Mouse (Mus musculus) midbrain, postnatal 0 days (tissue): ENCODE results near the gene Dgkq. TPM values are rescaled to one million over a fixed set of nuclear protein-coding genes. Genes with fewer than 3 reads are reported as not detected.

ENCODE experiments used
- ATAC-seq: fragments of 200-750 bp; cut with Nextera tagmentation; 2 replicates; pipeline ENCODE4 v1.8.0; 2017; ENCODE audit warnings: moderate number of reproducible peaks, mild to moderate bottlenecking, moderate TSS enrichment, moderate library complexity; ENCODE audit not compliant: low FRiP score
- DNase-seq: peaks from one replicate; pipeline ENCODE4 v3.0.0-alpha.2; 2015; ENCODE audit warnings: low spot score
- H3K27ac ChIP-seq: fragments of 300-500 bp; sonication (generic); 2 replicates; pipeline ENCODE4 v1.5.1; 2014; ENCODE audit warnings: low read depth, mild to moderate bottlenecking, low read length, mixed read lengths
- H3K27me3 ChIP-seq: fragments of 300-500 bp; sonication (generic); 2 replicates; pipeline ENCODE4 v1.6.1; 2014; ENCODE audit warnings: low read length, control low read depth, mixed read lengths; ENCODE audit not compliant: insufficient read depth
- H3K36me3 ChIP-seq: fragments of 300-500 bp; sonication (generic); 2 replicates; pipeline ENCODE4 v1.6.1; 2014; ENCODE audit warnings: low read length, control low read depth, mixed read lengths; ENCODE audit not compliant: insufficient read depth
- H3K4me1 ChIP-seq: fragments of 300-500 bp; sonication (generic); 2 replicates; pipeline ENCODE4 v1.6.1; 2014; ENCODE audit warnings: mild to moderate bottlenecking, control low read depth, antibody characterized with exemption, low read length, mixed read lengths; ENCODE audit not compliant: insufficient read depth
- H3K4me2 ChIP-seq: fragments of 300-500 bp; sonication (generic); 2 replicates; pipeline ENCODE4 v1.6.1; 2014; ENCODE audit warnings: low read depth, mild to moderate bottlenecking, low read length, mixed read lengths; ENCODE audit not compliant: poor library complexity, severe bottlenecking
- H3K4me3 ChIP-seq: fragments of 300-500 bp; sonication (generic); 2 replicates; pipeline ENCODE4 v1.5.1; 2014; ENCODE audit warnings: low read depth, mild to moderate bottlenecking, low read length, moderate library complexity
- H3K9ac ChIP-seq: fragments of 300-500 bp; sonication (generic); replicated peaks from 2 replicates; pipeline ENCODE4 v1.6.1; 2014; ENCODE audit warnings: mild to moderate bottlenecking, low read length, moderate library complexity, mixed read lengths; ENCODE audit not compliant: poor library complexity, severe bottlenecking
- H3K9me3 ChIP-seq: fragments of 300-500 bp; sonication (generic); 2 replicates; pipeline ENCODE4 v1.6.1; 2016; ENCODE audit warnings: low read length, control low read depth
- CTCF ChIP-seq: IDR thresholded peaks from 2 replicates; pipeline ENCODE4 v1.5.1; 2016; ENCODE audit warnings: antibody characterized with exemption, mild to moderate bottlenecking
- WGBS: fragments of 180-500 bp; shearing (Covaris S2); extraction: QIAGEN DNeasy Blood & Tissue Kit; methylation state at CpG from one replicate; pipeline ENCODE4 v1.1.7; 2014; 5-methylcytosine and 5-hydroxymethylcytosine counted together
- polyA plus RNA-seq: library from polyadenylated mRNA; unstranded; fragments of >200 nt; fragmentation: Nextera tagmentation; extraction: Ambion mirVana; gene quantifications from 2 replicates; pipeline ENCODE4 v1.2.1, GENCODE M21; 2015
- total RNA-seq: library from RNA; depleted of rRNA; stranded (reverse); fragments of >200 nt; gene quantifications from 2 replicates; pipeline ENCODE4 v1.2.3, GENCODE M21; 2014

The Dgkq gene
- total and polyA plus RNA-seq, 2 experiments from 2014 or later, result 23.7 to 45.4 TPM

DNA sequence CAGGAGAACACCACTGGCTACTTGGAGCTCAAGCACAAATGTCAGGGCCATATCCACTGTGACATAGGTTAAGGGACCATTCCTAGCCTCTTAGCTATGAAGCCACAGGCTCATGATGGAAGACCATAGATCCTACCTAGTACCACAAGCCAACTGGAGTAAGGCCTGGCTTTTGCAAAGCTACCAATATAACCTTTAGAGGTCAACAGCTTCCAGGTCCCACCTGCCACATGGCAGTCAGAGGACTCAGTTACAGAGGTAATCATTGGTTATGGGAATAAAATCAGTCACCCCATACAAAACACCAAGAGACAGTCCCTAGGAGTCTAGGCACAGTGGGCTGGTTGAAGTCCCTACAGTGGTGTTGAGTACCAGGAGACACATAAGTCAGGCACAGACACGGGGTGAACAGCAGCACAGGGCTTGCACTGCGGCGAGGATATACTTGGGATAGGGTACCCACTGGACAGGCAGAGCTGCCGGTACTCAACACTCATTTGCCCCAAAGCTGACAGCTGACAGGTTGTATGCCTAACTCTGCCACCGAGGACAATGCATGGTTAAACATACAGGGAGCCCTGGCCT lies 18.2 kb downstream of the Dgkq start:
- WGBS, result 83% methylated on average over 5 of the region's 5 CpGs
- Histone ChIP-seq H3K4me3 (no peak overlapping the region), H3K36me3 (peaks cover 68% of the 10 kb centered on the region), H3K9me3 (no peaks in the 10 kb centered on the region), H3K9ac (no peak overlapping the region), H3K4me2 (no peak overlapping the region), H3K27ac (no peak overlapping the region), H3K4me1 (no peaks in the 10 kb centered on the region), H3K27me3 (no peaks in the 10 kb centered on the region)
- ATAC-seq (no peak), DNase-seq (no peak)
- TF ChIP-seq CTCF, result no peak

DNA sequence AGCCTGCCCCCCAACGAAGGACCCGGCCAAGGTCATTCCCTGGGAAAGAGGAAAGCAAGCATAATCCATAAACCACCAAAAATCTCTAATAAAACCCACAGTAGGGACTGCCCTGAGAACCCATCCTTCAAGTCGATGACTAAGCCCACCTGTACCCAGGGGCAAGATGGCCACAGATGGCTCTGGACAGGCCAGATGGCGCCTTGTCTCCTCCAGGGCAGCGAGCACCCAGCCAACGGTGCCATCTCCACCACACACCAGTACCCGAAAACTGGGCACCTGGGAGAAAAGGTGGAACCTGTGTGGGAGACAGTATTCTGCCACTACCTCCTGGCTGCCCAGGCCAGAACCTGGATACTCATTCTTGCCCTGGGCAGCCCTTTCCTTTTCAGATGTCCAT lies 19.1 kb downstream of the Dgkq start:
- 96% methylated on average over 7 of the region's 7 CpGs for WGBS

DNA sequence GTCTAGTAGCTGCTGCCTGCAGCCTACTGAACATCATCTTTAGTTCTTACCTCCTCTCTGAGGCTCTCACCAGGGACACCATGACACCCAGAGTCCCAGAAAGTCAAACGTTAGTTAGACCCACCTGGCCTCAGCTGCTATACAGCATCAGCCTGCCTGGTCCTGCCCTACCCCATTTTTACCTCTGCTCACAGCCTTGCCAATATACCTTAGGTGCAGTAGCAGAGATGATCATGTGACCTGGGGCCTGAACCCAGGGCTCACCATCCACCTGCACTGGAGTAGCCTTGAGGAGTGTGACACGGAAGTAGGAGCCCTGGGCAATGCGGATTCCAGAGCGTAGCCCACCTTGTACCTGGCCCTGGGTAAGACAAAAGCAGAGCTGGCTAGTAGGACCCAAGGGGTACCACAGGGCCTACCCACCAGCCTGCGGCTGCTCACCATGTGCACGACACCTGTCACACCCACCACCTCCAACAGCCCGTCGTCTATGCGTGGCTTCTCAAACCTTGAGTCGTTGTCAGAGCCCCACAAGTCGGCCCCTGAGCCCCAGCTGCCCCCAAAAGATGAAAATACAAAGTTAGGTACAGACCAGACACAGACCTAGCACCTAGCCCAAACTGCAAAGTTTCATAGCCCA lies 20.4 kb downstream of the Dgkq start:
- no peak overlapping the region for H3K4me2 ChIP-seq
- no peak for TF ChIP-seq CTCF
- no peak overlapping the region for H3K4me3 ChIP-seq
- no peak overlapping the region for H3K27ac ChIP-seq
- peaks cover 57% of the 10 kb centered on the region for H3K36me3 ChIP-seq
- no peaks in the 10 kb centered on the region for H3K4me1 ChIP-seq
- DNase-seq, result no peak
- H3K9ac ChIP-seq, result no peak overlapping the region
- H3K9me3 ChIP-seq, result no peaks in the 10 kb centered on the region
- no peak for ATAC-seq
- no peaks in the 10 kb centered on the region for H3K27me3 ChIP-seq
- WGBS, result 93% methylated on average over 11 of the region's 11 CpGs

More for the DNA sequence above, 19.1 kb downstream of the Dgkq start:
- ATAC-seq, result no peak
- no peak overlapping the region for H3K4me2 ChIP-seq
- H3K4me1 ChIP-seq, result no peaks in the 10 kb centered on the region
- H3K9ac ChIP-seq, result no peak overlapping the region
- H3K36me3 ChIP-seq, result peaks cover 66% of the 10 kb centered on the region
- H3K27ac ChIP-seq, result no peak overlapping the region
- no peak for TF ChIP-seq CTCF
- H3K4me3 ChIP-seq, result no peak overlapping the region
- H3K27me3 ChIP-seq, result no peaks in the 10 kb centered on the region
- DNase-seq, result no peak
- H3K9me3 ChIP-seq, result no peaks in the 10 kb centered on the region

DNA sequence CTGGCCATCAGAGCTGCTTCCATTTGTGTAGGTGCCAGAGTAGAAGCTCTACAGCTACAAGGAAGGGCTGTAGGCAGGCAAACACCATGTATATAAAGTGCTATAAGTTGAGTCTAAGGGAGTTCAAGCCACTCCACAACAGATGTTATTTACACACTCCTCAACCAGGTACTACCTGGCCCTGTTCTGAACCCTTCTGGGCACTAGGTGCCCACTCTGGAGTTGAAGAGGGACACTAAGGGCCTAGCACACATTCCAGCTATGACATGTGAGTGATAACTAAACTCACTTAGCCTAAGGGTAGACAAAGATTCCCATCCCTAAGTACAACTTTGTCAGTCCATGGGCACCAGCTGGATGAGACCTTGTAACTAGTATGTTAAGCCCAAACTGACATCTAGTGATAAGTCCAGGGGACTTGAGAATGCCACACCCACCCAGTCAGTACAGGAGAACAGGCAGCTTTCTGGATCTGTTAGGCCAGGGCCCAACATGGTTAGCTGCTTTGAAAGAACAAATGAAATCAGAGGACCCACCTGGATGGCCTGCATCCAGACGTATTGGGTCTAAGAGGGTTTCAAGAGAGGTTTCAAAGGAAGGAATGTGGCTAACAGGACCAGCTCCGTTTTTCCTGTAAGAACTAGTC lies 21.5 kb downstream of the Dgkq start:
- Histone ChIP-seq H3K36me3 (peaks cover 48% of the 10 kb centered on the region), H3K27ac (no peak overlapping the region), H3K9ac (no peak overlapping the region), H3K4me2 (no peak overlapping the region), H3K27me3 (no peaks in the 10 kb centered on the region), H3K4me1 (no peaks in the 10 kb centered on the region), H3K9me3 (no peaks in the 10 kb centered on the region), H3K4me3 (no peak overlapping the region)
- DNase-seq (no peak), ATAC-seq (no peak)
- no peak for TF ChIP-seq CTCF
- 96% methylated on average over 2 of the region's 2 CpGs for WGBS

DNA sequence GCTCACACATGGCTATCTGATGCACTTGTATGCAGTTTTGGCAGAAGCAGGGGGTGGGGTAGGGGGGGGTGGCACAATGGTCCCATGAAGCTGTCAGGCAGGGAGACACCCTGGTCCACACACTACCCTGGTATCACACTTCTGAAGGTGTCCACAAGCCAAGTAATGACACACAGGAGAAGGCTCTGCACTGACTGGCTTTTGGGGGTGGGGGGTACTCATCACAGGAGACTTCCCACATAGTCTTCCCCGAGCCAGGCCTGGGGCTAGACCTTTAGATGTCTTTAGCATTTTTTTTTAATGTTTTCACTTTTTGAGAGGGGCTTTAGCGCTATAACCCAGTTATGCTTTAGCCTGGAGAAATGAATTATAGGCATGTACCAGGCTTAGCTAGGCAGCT lies 22.2 kb downstream of the Dgkq start:
- DNase-seq, result no peak
- Histone ChIP-seq H3K9me3 (no peaks in the 10 kb centered on the region), H3K27ac (no peak overlapping the region), H3K4me2 (no peak overlapping the region), H3K36me3 (peaks cover 48% of the 10 kb centered on the region), H3K4me1 (no peaks in the 10 kb centered on the region), H3K4me3 (no peak overlapping the region), H3K9ac (no peak overlapping the region), H3K27me3 (no peaks in the 10 kb centered on the region)
- 81% methylated on average over 2 of the region's 2 CpGs for WGBS
- no peak for ATAC-seq
- no peak for TF ChIP-seq CTCF

DNA sequence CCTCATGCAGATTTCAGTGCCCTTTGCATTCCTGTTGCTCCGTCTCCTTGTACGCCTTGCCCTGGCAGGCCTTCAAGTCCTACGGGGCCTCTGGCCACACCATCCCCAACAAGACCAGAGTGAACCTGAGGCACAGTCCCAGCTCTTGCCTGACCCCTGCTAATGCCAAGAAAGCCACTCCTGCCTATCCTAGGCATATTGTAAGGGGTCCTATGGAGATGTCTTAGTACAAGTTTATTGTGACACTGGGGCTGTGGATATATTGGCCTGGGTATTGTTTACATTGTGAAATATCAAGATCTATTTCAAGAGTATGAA lies 23.2 kb downstream of the Dgkq start:
- no peak overlapping the region for H3K9ac ChIP-seq
- H3K36me3 ChIP-seq, result peaks cover 48% of the 10 kb centered on the region
- H3K4me2 ChIP-seq, result no peak overlapping the region
- no peaks in the 10 kb centered on the region for H3K4me1 ChIP-seq
- DNase-seq, result no peak
- no peaks in the 10 kb centered on the region for H3K27me3 ChIP-seq
- H3K4me3 ChIP-seq, result no peak overlapping the region
- WGBS, result 92% methylated on average over 3 of the region's 3 CpGs
- no peak for ATAC-seq
- no peak for TF ChIP-seq CTCF
- H3K27ac ChIP-seq, result no peak overlapping the region
- no peaks in the 10 kb centered on the region for H3K9me3 ChIP-seq
